Mouse (Mus musculus): ENCODE data around the gene Eif3i.
"Not testable (repeated sequence)": the region's sequence is repeated elsewhere in the genome, so short reads cannot be mapped to it uniquely, and the experiment has no call there.

Eif3i gene

GRCm38 (mm10) chr4:129576863-129577491, 23.5 kb downstream of the Eif3i start:
- DNase-seq (ENCODE audit: extremely low read depth, low read depth): peak; percentile 22

DNA sequence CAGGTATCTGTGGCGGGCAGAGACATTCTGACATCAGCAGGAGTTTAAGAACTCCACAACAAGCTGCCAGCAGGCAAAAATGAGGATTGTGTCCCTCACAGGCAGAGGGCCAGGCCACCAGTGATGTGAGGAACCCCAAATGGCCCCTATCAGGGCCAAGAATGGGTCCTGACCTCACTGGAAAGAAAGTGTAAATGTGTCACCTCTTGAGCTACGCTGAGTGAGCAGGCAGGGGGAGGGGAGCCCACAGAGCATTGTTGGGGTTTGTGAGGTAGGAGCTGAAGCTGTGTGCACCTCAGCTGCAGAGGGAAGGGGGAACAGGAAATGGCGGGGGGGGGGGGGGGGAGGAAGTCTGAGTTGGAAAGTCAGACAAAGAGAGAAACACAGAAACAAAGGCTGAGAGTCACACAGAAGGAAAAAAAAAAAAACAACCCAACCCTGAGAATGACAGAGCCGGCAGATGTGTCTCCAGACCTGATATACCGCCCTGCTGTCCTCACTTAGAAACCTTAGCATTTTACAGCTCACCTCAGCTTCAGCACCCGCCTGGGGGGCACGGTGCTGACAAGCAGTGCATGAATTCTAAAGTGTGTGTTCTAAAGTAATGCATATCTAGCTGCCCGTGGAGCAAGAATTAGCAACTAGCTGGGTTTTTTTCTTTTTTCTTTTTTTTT, 25.1 kb downstream of the Eif3i start:
- peak; percentile 33 for DNase-seq (ENCODE audit: extremely low read depth, low read depth)

DNA sequence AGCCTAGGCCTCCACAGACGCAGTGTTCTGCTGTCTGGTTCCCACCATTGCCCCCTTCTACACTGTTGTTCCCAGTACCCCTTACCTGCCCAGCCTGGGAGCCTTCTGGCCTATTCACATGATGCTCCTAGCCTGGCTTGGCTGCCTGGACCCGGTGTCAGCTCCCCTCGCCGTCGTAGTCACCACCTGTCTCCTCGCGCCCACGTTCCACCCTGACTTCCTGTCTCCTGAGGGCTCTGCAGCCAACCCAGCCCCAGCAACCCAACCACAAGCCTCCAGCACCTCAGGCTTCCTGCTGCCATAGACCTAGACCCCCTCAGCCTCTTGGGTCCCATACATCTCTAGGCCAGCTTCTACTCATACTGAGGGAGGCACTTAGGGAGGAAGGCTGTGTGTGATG, 27.0 kb downstream of the Eif3i start, which contains the start of gene Lck:
Gene Lck (minus strand): TSS at position 212 of the 400 bp plus-strand sequence.
- no peak for DNase-seq (ENCODE audit: extremely low read depth, low read depth)

- DNase-seq (ENCODE audit: extremely low read depth, low read depth): no peak
These were observed 27.4 kb downstream of the Eif3i start for GRCm38 (mm10) chr4:129573093-129573370.

GRCm38 (mm10) chr4:129572236-129573092, 28.0 kb downstream of the Eif3i start:
- DNase-seq (ENCODE audit: extremely low read depth, low read depth): no peak

- DNase-seq (ENCODE audit: extremely low read depth, low read depth): no peak
These were observed 28.8 kb downstream of the Eif3i start for GRCm38 (mm10) chr4:129571551-129572084.

DNA sequence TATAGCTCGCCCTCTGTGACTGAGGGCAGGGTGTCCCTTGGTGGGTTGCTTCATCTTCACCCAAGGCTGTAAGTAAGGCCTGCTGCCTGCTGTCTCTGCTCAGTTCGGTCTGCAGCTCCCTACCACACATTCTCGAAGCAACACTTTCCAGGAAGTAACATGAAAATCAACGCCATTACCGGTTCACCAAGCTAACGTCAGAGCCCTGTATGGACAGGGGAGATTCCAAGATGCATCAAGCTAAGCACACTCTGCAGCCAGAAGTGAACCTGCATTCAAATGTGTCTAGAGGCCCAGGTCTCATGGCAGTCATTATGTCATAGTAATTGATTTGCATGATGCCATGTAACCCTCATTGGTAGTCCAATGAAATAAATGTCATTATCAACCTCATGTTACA, 30.4 kb downstream of the Eif3i start:
- DNase-seq (ENCODE audit: extremely low read depth, low read depth): no peak

DNA sequence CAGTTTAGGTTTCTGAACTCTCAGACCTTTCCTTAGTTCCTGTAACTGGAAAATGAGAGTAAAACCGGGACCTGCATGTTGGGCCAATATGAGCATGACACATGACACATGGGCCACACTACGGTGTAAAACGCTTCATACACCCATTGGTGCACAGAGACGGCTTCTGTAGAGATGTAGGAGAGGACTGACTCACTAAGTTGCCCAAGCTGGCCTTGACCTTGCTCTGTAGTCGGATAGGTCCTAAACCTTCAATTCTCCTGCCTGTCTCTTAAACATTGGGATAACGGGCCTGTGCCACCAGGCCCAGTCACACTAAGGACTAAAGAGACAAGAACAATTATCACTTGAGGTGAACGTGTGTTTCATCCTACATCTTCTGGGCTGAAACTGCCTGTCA, 32.1 kb downstream of the Eif3i start:
- no peak for DNase-seq (ENCODE audit: extremely low read depth, low read depth)

DNA sequence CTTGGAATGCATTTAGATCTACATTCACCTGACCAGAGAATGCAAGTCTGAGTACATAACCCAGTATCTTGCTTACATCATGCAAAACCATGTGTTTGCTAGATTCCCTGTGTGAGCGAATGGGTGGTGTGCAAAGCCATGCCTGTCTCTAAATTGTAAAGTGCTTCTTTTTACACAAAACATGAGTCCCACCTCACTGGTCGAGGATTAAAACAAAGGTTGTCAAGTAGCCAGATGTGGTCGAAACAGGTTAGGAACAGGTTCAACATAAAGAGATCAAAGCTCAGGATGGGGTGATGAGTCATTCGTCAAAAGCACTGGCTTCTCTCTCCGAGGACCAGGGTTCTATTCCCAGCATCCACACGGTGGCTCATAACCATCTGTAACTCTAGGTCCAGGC, 35.3 kb downstream of the Eif3i start:
- no peak for DNase-seq (ENCODE audit: extremely low read depth, low read depth)

GRCm38 (mm10) chr4:129563718-129564117, 36.7 kb downstream of the Eif3i start:
- no peak for DNase-seq (ENCODE audit: extremely low read depth, low read depth)

- DNase-seq (ENCODE audit: extremely low read depth, low read depth): no peak
These were observed 39.3 kb downstream of the Eif3i start for GRCm38 (mm10) chr4:129561184-129561583.

DNA sequence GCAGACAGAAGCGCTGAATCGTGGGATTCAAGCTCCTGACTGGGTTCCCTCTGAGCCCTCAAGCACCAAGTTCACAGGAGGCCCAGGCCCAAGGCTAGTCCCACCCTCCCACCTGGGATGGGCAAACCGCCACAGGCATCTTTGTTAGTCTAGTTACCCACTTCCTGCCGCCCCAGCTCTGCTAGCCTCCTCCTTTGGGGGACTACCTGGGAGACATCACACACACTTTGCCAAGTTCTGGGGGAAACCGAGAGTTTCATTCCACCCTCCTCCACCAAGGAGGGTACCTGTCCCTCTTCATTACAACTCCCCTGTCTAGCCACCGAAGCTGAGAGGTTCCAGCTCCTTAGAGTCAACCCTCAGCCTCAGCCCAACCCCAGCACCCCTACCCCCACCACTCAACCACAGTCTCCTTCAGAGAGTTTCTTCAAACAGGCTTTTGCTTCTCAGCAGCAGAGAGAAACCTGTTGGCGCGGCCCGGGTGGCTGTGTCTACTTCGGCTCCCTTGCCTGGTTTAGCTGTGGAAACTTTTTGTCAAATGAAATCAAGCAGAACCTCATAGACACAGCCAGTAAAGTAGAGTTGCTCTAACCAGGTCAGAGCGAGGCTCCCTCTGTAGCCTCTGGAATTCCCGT, 42.0 kb downstream of the Eif3i start:
- DNase-seq (ENCODE audit: extremely low read depth, low read depth): no peak

- DNase-seq (ENCODE audit: extremely low read depth, low read depth): no peak
These were observed 43.1 kb downstream of the Eif3i start for GRCm38 (mm10) chr4:129557256-129557808.

GRCm38 (mm10) chr4:129556532-129557223, 43.8 kb downstream of the Eif3i start:
- no peak for DNase-seq (ENCODE audit: extremely low read depth, low read depth)

DNA sequence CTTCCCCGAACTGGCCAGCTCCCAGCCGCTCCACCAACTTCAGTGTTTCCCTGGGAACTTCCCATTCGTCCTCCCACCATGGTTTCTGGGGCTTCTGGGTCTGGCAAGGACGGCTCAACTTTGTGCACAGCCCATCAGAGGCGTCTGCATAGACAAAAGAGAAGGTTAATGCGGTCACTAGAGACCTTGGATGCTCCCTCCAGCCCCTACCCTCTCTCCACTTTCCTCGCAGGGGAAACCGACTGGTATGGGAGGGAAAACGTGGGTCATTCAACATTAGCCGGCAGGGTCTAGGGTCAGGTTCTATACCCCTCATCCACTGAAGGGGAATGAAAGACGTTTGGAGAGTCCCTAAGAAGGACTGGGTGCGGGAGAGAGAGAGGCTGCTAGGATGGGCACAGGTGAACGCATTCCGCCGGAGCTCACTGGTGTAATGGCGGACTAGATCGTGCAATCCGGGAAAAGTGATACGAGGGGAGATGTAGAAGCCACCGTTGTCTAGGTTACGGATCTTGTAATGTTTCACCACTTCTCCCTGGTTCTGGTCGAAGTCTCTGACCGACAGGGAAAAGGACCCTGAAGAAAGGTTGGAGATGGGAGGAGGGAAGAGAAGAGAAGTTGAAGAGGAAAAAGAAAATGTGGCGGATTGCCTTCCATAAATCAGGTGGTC, 44.5 kb downstream of the Eif3i start:
- DNase-seq (ENCODE audit: extremely low read depth, low read depth): no peak

DNA sequence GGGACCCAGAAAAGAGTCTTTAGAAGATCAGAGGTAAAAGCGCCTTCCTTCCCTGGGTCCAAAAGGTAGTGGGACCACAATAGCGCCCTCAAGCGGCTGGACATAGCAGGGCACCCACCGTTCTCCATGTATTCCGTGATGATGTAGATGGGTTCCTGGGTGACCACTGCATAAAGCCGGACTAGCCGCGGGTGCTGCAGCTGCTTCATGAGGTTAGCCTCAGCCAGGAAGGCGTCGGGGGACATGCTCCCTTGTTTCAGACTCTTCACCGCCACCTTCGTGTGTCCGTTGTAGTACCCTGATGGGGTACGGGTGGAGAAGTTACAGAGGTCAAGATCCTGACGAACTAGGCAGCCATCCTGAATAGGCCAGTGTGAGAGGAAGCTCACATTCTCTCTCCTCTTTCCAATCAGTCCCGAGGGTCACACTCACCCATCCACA, 45.0 kb downstream of the Eif3i start:
- DNase-seq (ENCODE audit: extremely low read depth, low read depth): no peak

DNA sequence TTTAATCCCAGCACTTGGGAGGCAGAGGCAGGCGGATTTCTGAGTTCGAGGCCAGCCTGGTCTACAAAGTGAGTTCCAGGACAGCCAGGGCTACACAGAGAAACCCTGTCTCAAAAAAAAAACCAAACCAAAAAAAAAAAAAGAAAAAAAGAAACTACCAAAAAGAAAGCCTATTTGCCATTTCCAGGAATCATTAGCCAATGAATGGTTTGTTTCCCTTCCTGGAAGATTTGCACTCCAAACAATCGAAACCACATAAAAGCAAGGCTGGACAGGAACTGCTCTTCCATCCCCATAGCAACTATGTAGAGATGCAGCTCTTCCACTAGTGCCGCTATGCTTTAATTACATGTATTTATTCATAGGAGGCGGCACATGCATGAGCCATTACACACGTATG, 45.9 kb downstream of the Eif3i start:
- not testable (repeated sequence) for DNase-seq (ENCODE audit: extremely low read depth, low read depth)

DNA sequence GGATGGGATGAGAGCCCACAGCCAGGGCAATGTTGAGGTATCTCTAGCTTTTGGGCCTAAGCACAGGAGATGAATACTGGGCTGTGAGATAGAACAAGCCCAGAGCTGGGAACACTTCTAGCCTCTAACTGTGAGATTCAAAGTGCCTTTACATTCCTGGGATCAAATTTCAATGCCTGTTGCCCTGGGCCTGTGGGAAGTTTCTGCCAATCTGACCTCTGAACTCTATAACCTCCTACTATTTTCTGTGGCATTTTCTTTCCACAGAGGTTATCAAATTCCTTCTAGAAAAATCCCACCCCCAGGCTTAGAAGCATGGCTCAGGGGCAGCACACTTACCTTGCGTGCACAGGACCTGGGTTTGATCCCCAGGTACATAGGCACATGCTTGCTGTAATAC, 50.2 kb downstream of the Eif3i start:
- no peak for DNase-seq (ENCODE audit: extremely low read depth, low read depth)

GRCm38 (mm10) chr4:129549306-129549705, 51.1 kb downstream of the Eif3i start:
- DNase-seq (ENCODE audit: extremely low read depth, low read depth): no peak

DNA sequence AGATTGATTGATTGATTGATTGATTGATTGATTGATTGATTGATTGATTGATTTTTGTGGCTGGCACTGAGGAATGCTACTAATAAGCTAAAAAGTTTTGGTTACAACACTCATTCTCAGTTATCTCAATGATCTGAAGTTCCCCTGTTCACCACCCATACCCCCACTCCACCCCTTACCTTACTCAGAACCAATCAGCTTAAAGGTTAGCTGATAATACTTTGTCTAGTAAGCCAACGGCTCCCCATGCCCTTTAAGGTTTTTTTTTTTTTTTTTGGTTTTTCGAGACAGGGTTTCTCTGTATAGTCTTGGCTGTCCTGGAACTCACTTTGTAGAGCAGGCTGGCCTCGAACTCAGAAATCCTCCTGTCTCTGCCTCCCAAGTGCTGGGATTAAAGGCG, 52.8 kb downstream of the Eif3i start:
- DNase-seq (ENCODE audit: extremely low read depth, low read depth): not testable (repeated sequence)

Data from MEL-GATA-1-ER (cell line).